Mouse (Mus musculus) macrophage (primary cell): ENCODE results near the gene Psors1c2. TPM values are rescaled to one million over a fixed set of nuclear protein-coding genes. Genes with fewer than 3 reads are reported as not detected.
"Not testable (repeated sequence)": the region's sequence is repeated elsewhere in the genome, so short reads cannot be mapped to it uniquely, and the experiment has no call there.

Experiments
- H3K27ac ChIP-seq: fragments of 350-480 bp; formaldehyde crosslinking; 2 replicates; pipeline ENCODE4 v1.9.0; 2021
- H3K36me3 ChIP-seq: fragments of 350-480 bp; formaldehyde crosslinking; 2 replicates; pipeline ENCODE4 v1.9.0; 2021; ENCODE audit errors: inconsistent target
- H3K4me3 ChIP-seq: fragments of 350-480 bp; formaldehyde crosslinking; 2 replicates; pipeline ENCODE4 v1.9.0; 2021; ENCODE audit errors: inconsistent target
- H3K79me2 ChIP-seq: fragments of 350-480 bp; formaldehyde crosslinking; 2 replicates; pipeline ENCODE4 v1.9.0; 2021; ENCODE audit errors: inconsistent target
- WGBS: methylation state at CpG from one replicate; pipeline ENCODE4 v1.1.7; 2026; ENCODE audit warnings: inconsistent platforms; ENCODE audit not compliant: missing documents; 5-methylcytosine and 5-hydroxymethylcytosine counted together
- polyA plus RNA-seq: library from polyadenylated mRNA; stranded (reverse); fragments of 250-400 nt; gene quantifications from 3 replicates; pipeline ENCODE4 v1.2.4, GENCODE M21; 2018; ENCODE audit warnings: inconsistent platforms
- total RNA-seq, 78 experiments: library from RNA; depleted of rRNA; stranded (reverse); fragments of 250-400 nt; gene quantifications; 1 replicate in 9 of 78; 2 replicates in 24 of 78; 3 replicates in 43 of 78; 4 replicates in 2 of 78; pipeline ENCODE4 v1.2.4; 2018; ENCODE audit warnings: inconsistent platforms in 56 of 78

Gene Psors1c2
- total RNA-seq (2018; cell fraction: chromatin; rRNA removed) = not detected
- not detected for total RNA-seq (2018; cell fraction: cytosol; rRNA removed)
- not detected for total RNA-seq (2018; cell fraction: nucleus; rRNA removed)
- polyA plus RNA-seq = not detected in 3 replicates

GRCm38 (mm10) chr17:35532901-35533300, at the start of gene Psors1c2:
Psors1c2 (plus strand) TSS chr17:35533201.
- 36% methylated on average over 7 of the region's 7 CpGs for WGBS
- H3K36me3 ChIP-seq = no peaks in the 10 kb centered on the region
- no peaks in the 10 kb centered on the region for H3K79me2 ChIP-seq
- no peak within 1 kb of the TSS for H3K4me3 ChIP-seq
- H3K27ac ChIP-seq = no peak within 1 kb of the TSS

DNA sequence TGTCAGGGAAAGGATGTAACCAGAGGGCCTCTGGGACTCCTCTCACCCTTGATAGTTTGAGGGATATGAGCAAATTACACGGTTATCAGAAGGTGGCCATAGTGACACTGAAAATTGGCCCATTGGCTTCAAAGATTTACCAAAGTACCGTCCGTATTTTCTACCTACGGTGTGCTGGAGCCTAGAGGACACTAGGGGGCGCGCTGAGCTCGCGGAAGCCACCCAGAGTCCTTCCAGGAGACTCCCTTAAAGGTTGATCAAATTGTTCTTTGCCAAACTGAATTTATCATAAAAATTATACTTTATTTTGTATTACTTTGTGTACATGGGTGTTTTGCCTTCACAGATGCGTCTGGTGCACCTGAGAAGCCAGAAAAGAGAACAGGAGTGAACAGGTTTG, 48.9 kb upstream of the Psors1c2 start:
- Histone ChIP-seq H3K4me3 (no peak overlapping the region), H3K79me2 (no peaks in the 10 kb centered on the region), H3K27ac (no peak overlapping the region), H3K36me3 (no peaks in the 10 kb centered on the region)
- WGBS = 5% methylated on average over 9 of the region's 9 CpGs

GRCm38 (mm10) chr17:35485702-35486101, 47.3 kb upstream of the Psors1c2 start:
- Histone ChIP-seq H3K79me2 (no peaks in the 10 kb centered on the region), H3K4me3 (no peak overlapping the region), H3K27ac (no peak overlapping the region), H3K36me3 (no peaks in the 10 kb centered on the region)
- 38% methylated on average over 4 of the region's 4 CpGs for WGBS

- Histone ChIP-seq H3K27ac (no peak overlapping the region), H3K36me3 (no peaks in the 10 kb centered on the region), H3K4me3 (no peak overlapping the region), H3K79me2 (no peaks in the 10 kb centered on the region)
- WGBS = 39% methylated on average over 6 of the region's 10 CpGs
Measured at GRCm38 (mm10) chr17:35486726-35487125, 46.3 kb upstream of the Psors1c2 start.

DNA sequence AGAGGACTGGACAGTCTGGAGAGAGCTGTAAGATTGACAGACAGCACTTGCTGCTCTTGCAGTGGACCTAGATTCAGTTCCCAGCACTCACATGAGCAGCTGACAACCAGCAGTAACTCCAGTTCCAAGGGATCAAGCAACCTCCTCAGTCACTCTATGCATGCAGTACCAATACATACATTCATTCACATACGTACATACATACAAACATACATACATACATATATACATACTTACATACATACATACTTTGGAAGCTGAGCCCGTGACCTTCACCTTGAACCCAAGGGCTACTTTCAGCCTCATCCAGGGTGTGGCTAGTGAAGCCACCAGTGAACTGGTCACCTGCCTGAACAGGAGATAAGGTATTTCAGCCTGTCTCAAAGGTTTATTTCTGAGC, 45.0 kb upstream of the Psors1c2 start:
- WGBS = 100% methylated on average over 2 of the region's 2 CpGs
- H3K79me2 ChIP-seq = no peaks in the 10 kb centered on the region
- no peaks in the 10 kb centered on the region for H3K36me3 ChIP-seq
- H3K4me3 ChIP-seq = no peak overlapping the region
- no peak overlapping the region for H3K27ac ChIP-seq

GRCm38 (mm10) chr17:35490320-35490719, 42.7 kb upstream of the Psors1c2 start:
- WGBS = 66% methylated on average over 5 of the region's 5 CpGs
- no peak overlapping the region for H3K4me3 ChIP-seq
- no peak overlapping the region for H3K27ac ChIP-seq
- no peaks in the 10 kb centered on the region for H3K79me2 ChIP-seq
- no peaks in the 10 kb centered on the region for H3K36me3 ChIP-seq

- H3K4me3 ChIP-seq = no peak overlapping the region
- H3K79me2 ChIP-seq = no peaks in the 10 kb centered on the region
- no peak overlapping the region for H3K27ac ChIP-seq
- H3K36me3 ChIP-seq = no peaks in the 10 kb centered on the region
- WGBS = 89% methylated on average over 5 of the region's 7 CpGs
Measured at GRCm38 (mm10) chr17:35497124-35497523, 35.9 kb upstream of the Psors1c2 start.

DNA sequence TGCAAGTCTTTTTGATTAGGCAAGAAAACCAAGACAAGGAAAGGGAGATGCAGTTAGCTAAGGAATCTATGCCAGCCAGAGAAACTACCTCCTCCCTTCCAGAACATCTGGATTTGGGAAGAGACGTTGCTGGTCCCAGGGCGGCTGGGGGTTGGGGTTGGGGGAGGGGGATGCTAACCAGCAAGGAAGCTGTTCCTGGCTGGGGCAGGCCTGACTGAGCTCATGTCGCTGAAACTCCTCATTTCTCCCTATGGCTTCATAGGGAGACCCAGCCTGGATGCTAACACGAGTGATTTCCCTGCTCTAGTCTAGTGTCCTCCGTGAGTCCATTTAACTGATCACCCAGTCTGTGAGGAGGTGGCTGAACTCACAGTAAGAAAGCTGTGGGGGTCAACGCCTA, 30.8 kb upstream of the Psors1c2 start:
- no peaks in the 10 kb centered on the region for H3K79me2 ChIP-seq
- no peaks in the 10 kb centered on the region for H3K36me3 ChIP-seq
- H3K27ac ChIP-seq = no peak overlapping the region
- 23% methylated on average over 6 of the region's 6 CpGs for WGBS
- no peak overlapping the region for H3K4me3 ChIP-seq

DNA sequence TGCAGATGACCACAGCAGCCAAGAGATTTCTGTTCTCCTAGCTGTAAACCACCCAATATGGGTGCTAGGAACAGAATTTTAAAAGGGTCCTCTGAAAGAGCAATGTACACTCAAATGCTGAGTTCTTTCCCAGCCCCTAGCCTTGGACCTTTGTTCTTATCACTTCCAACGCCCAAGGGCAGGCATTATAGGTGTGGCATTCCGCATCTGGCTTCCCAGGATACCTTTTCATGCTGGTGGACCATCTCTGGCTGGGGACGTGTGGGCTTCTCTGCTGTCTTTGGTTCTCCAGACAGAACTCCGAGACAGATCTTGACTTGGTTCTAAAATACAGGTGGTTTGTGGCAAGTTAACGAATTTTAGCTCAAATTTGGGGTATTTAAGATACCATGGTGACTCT, 30.2 kb upstream of the Psors1c2 start:
- H3K4me3 ChIP-seq = no peak overlapping the region
- no peak overlapping the region for H3K27ac ChIP-seq
- no peaks in the 10 kb centered on the region for H3K79me2 ChIP-seq
- 72% methylated on average over 5 of the region's 5 CpGs for WGBS
- no peaks in the 10 kb centered on the region for H3K36me3 ChIP-seq

- H3K4me3 ChIP-seq = no peak overlapping the region
- H3K79me2 ChIP-seq = no peaks in the 10 kb centered on the region
- H3K27ac ChIP-seq = no peak overlapping the region
- 35% methylated on average over 5 of the region's 5 CpGs for WGBS
- no peaks in the 10 kb centered on the region for H3K36me3 ChIP-seq
Measured at GRCm38 (mm10) chr17:35503849-35504248, 29.2 kb upstream of the Psors1c2 start.

DNA sequence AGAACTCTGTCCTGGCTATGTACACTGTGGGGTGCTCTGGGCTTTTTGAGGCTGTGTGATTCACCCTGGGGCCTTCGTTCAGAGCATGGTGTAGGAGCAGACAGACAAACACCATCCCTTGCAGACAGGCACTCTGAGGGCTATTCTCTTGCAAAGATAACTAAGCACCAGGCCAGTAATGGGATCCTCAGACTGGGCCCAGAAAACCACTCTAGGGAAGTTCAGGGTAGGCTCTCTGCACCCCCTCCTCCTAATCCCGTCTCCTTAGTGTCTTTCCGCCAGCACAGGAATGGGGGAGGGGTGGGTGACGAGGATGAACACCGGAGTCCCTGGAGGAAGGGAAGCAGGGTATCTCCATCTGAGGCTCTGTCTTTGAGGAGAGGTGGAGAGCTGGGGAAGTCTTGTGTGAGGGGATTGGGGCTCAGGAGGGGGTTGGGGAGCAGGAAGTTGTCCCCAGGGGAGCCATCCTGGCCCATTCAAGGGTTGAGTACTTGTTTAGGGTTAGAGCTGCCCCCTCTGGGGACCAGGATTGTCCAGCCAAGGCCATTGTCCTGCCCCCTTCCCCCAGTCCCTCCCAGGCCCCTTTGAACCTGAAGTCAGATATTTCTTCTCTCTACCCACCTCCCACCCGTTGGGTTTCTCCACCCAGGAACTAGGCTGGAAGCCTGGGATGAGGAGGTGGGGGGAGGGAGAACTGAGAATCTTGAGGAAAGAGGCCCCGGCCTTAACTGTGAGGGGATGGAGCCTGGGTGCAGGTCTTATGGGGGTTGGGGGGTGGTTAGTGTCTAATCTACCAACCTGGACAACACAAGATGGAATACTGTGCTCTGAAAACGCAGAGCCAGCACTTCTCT, 28.1 kb upstream of the Psors1c2 start:
- Histone ChIP-seq H3K36me3 (no peaks in the 10 kb centered on the region), H3K4me3 (no peak overlapping the region), H3K79me2 (no peaks in the 10 kb centered on the region), H3K27ac (no peak overlapping the region)
- 40% methylated on average over 8 of the region's 8 CpGs for WGBS

DNA sequence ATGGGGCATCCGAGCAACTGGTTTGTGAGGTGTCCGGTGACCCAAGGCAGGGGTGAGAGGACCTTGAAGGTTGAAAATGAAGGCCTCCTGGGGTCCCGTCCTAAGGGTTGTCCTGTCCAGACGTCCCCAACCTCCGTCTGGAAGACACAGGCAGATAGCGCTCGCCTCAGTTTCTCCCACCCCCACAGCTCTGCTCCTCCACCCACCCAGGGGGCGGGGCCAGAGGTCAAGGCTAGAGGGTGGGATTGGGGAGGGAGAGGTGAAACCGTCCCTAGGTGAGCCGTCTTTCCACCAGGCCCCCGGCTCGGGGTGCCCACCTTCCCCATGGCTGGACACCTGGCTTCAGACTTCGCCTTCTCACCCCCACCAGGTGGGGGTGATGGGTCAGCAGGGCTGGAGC, 27.2 kb upstream of the Psors1c2 start, which contains the start of gene Pou5f1:
Gene Pou5f1 (plus strand): TSS at position 243 of the 400 bp plus-strand sequence.
- WGBS = 55% methylated on average over 13 of the region's 13 CpGs
- Histone ChIP-seq H3K36me3 (no peaks in the 10 kb centered on the region), H3K27ac (no peak within 1 kb of the TSS), H3K79me2 (no peaks in the 10 kb centered on the region), H3K4me3 (no peak within 1 kb of the TSS)

- Histone ChIP-seq H3K4me3 (no peak overlapping the region), H3K36me3 (no peaks in the 10 kb centered on the region), H3K79me2 (no peaks in the 10 kb centered on the region), H3K27ac (no peak overlapping the region)
- 30% methylated on average over 10 of the region's 10 CpGs for WGBS
Measured at GRCm38 (mm10) chr17:35506881-35507280, 26.1 kb upstream of the Psors1c2 start.

DNA sequence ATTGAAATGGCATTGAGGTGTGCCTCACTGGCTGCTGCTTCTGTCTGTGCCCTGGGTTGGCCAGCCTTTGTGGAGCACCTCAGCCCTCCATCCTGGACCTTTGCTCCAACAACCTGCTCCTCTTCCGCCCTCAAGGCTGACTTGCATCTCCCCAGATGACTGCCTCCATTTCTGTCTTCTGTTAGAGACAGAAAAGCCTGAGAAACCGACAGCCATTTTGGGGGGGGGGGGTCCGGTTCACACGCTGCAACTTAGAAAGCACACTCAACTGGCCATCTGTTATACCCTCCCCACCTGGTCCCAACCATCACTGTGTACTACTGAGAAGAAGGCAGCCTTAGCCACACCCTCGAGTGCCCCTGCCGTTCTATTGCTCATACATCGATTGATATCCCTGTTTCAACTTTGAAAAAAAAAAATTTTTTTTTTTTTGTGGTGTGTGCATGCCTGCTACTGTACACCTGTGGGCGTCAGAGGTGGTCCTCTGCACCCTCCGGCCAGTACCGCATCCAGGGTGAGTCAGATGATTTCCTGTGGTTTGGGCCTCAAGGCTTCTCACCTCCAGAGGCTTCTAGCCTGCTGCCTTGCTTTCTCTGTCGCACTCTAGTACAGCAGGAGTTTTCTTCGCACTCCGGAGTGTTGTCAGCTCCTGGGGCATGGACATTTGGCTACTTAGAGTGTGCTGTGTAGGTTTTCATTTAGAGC, 25.3 kb upstream of the Psors1c2 start:
- H3K4me3 ChIP-seq = no peak overlapping the region
- H3K36me3 ChIP-seq = no peaks in the 10 kb centered on the region
- WGBS = 17% methylated on average over 13 of the region's 13 CpGs

GRCm38 (mm10) chr17:35508279-35508678, 24.7 kb upstream of the Psors1c2 start:
- WGBS = 45% methylated on average over 3 of the region's 5 CpGs
- not testable (repeated sequence) for H3K27ac ChIP-seq, H3K79me2 ChIP-seq, H3K4me3 ChIP-seq, H3K36me3 ChIP-seq

More for the DNA sequence above, 25.3 kb upstream of the Psors1c2 start:
- Histone ChIP-seq H3K79me2 (no peaks in the 10 kb centered on the region), H3K27ac (no peak overlapping the region)
